Mouse (Mus musculus) CH12.LX (cell line): ENCODE measurements around the gene Gm20441. TPM values are rescaled to one million over a fixed set of nuclear protein-coding genes. Genes with fewer than 3 reads are reported as not detected.

Experiments used
- DNase-seq: peaks from one replicate; pipeline ENCODE4 v3.0.0-alpha.2; 2013; ENCODE audit errors: extremely low read depth
- H3K27ac ChIP-seq: 2 replicates; pipeline ENCODE4 v1.5.1; 2012; ENCODE audit warnings: low read depth, mild to moderate bottlenecking, control low read depth, moderate library complexity; ENCODE audit not compliant: insufficient read depth
- H3K27me3 ChIP-seq: replicated peaks from 2 replicates; pipeline ENCODE3; 2012; ENCODE audit warnings: inconsistent platforms
- H3K36me3 ChIP-seq, 2 experiments: replicated peaks in 1 of 2; 2 replicates each; pipeline versions ENCODE3 to v1.6.1; 2012; ENCODE audit warnings: inconsistent platforms in 1 of 2, low read length in 1 of 2, mild to moderate bottlenecking in 1 of 2, mixed read lengths in 1 of 2, moderate library complexity in 1 of 2; ENCODE audit not compliant: control insufficient read depth in 1 of 2, insufficient read depth in 1 of 2
- H3K4me1 ChIP-seq, 2 experiments: 2 replicates each; pipeline ENCODE4 v1.6.1; 2012; ENCODE audit warnings: inconsistent platforms in 1 of 2, moderate library complexity in 1 of 2; ENCODE audit not compliant: insufficient read depth in 2 of 2, control insufficient read depth in 1 of 2
- H3K4me2 ChIP-seq: 2 replicates; pipeline ENCODE4 v1.6.1; 2012; ENCODE audit warnings: low read depth, mild to moderate bottlenecking, control low read depth; ENCODE audit not compliant: poor library complexity, insufficient read depth, severe bottlenecking
- H3K4me3 ChIP-seq, 3 experiments: fragments of 150-350 bp in 1 of 3; sonication (generic) in 1 of 3; replicated peaks in 1 of 3; 2 replicates each; pipeline versions ENCODE3 to v1.5.1; 2011 to 2012; ENCODE audit warnings: low read depth in 2 of 3, low read length in 2 of 3, mild to moderate bottlenecking in 2 of 3, moderate library complexity in 2 of 3, control low read depth in 1 of 3, improper control_type of control experiment in 1 of 3, inconsistent platforms in 1 of 3, mixed read lengths in 1 of 3; ENCODE audit not compliant: poor library complexity in 1 of 3
- H3K79me2 ChIP-seq: replicated peaks from 2 replicates; pipeline ENCODE4 v1.6.1; 2012; ENCODE audit warnings: mild to moderate bottlenecking, moderate library complexity; ENCODE audit not compliant: control insufficient read depth, poor library complexity, insufficient read depth, severe bottlenecking; ENCODE audit errors: extremely low read depth
- H3K9ac ChIP-seq: 2 replicates; pipeline ENCODE4 v1.6.1; 2012; ENCODE audit warnings: low read depth, mild to moderate bottlenecking, control low read depth, moderate library complexity; ENCODE audit not compliant: insufficient read depth
- H3K9me3 ChIP-seq: replicated peaks from 2 replicates; pipeline ENCODE3; 2012; ENCODE audit warnings: low read length, inconsistent platforms, mixed read lengths
- E2F4 ChIP-seq: IDR thresholded peaks from 2 replicates; pipeline ENCODE4 v1.6.1; 2011; ENCODE audit warnings: low read depth, low read length, improper control_type of control experiment; ENCODE audit not compliant: insufficient replicate concordance
- MAFK ChIP-seq: IDR thresholded peaks from 2 replicates; pipeline ENCODE4 v1.6.1; 2011; ENCODE audit warnings: low read length, improper control_type of control experiment; ENCODE audit not compliant: insufficient replicate concordance
- POLR2A ChIP-seq: IDR thresholded peaks from 2 replicates; pipeline ENCODE4 v1.6.1; 2011; ENCODE audit warnings: low read depth, mild to moderate bottlenecking, improper control_type of control experiment, low read length
- SIN3A ChIP-seq: IDR thresholded peaks from 2 replicates; pipeline ENCODE4 v1.6.1; 2012; ENCODE audit warnings: low read length, improper control_type of control experiment, inconsistent platforms
- SMC3 ChIP-seq: IDR thresholded peaks from 2 replicates; pipeline ENCODE4 v1.6.1; 2011; ENCODE audit warnings: low read depth, low read length, improper control_type of control experiment
- TBP ChIP-seq: conservative IDR thresholded peaks from 2 replicates; pipeline ENCODE4 v1.6.1; 2011; ENCODE audit warnings: low read depth, low read length, improper control_type of control experiment
- USF1 ChIP-seq: IDR thresholded peaks from 2 replicates; pipeline ENCODE4 v1.6.1; 2014; ENCODE audit warnings: low read depth, mild to moderate bottlenecking, inconsistent platforms, low read length, improper control_type of control experiment
- USF2 ChIP-seq: conservative IDR thresholded peaks from 2 replicates; pipeline ENCODE4 v1.6.1; 2011; ENCODE audit warnings: low read depth, low read length, improper control_type of control experiment
- ZC3H11A ChIP-seq: IDR thresholded peaks from 2 replicates; pipeline ENCODE4 v1.6.1; 2012; ENCODE audit warnings: low read depth, mild to moderate bottlenecking, inconsistent platforms, low read length, improper control_type of control experiment
- dilution Hi-C: fragments of 300-500 bp; cut with MboI; formaldehyde crosslinking; loops from 2 replicates; pipeline ENCODE4 v1.14.3; 2020; ENCODE audit warnings: low sequenced_read_pairs; ENCODE audit not compliant: extremely low pct_unique_long_range_greater_than_20kb, extremely low pct_ligation_motif_present
- in situ Hi-C: fragments of 300-500 bp; cut with MboI; formaldehyde crosslinking; loops from 3 replicates; pipeline ENCODE4 v1.14.3; 2019; ENCODE audit warnings: low sequenced_read_pairs, low pct_ligation_motif_present, low pct_unique_long_range_greater_than_20kb, mixed read lengths
- polyA plus RNA-seq: library from polyadenylated mRNA; unstranded; fragments of >175 nt; gene quantifications from 2 replicates; pipeline ENCODE4 v1.2.1, GENCODE M21; 2012; ENCODE audit warnings: low read depth; ENCODE audit not compliant: insufficient read length
- total RNA-seq, 2 experiments: library from RNA; depleted of rRNA; stranded (reverse); fragments of 300-350 nt in 1 of 2; fragments of >200 nt in 1 of 2; gene quantifications; 2 replicates each; pipeline ENCODE4 v1.2.3; 2012 to 2014

Gm20441 gene
- total and polyA plus RNA-seq, 3 experiments, result 0.68 TPM; not detected in 2

- in situ Hi-C loops, result no loop called here
- dilution Hi-C loops, result no loop called here
- Histone ChIP-seq H3K36me3 (peaks cover 87 to 95% of the 10 kb centered on the region in 2 experiments), H3K27me3 (no peaks in the 10 kb centered on the region), H3K79me2 (no peaks in the 10 kb centered on the region; the same call in 1 of the 2 replicates), H3K4me2 (no peak overlapping the region), H3K4me3 (no peak overlapping the region), H3K9ac (no peak overlapping the region), H3K4me1 (no peaks in the 10 kb centered on the region), H3K9me3 (no peaks in the 10 kb centered on the region), H3K27ac (no peak overlapping the region)
- no peak for DNase-seq
- TF ChIP-seq POLR2A (no peak), SMC3 (no peak), ZC3H11A (no peak), USF2 (no peak), E2F4 (no peak), TBP (no peak), SIN3A (no peak), MAFK (peak; percentile 66; the same call in 1 of the 2 replicates), USF1 (no peak)
These were observed 55.3 kb downstream of the Gm20441 start for GRCm38 (mm10) chr10:75725449-75725848.

Other genes with a start within 250 kb of the Gm20441 start
- not detected in 2 replicates for gene Lrrc75b, start 220.6 kb downstream of the Gm20441 start, total RNA-seq (2012; rRNA removed)
- gene Lrrc75b, start 220.6 kb downstream of the Gm20441 start, total RNA-seq (2014; rRNA removed), result not detected in 2 replicates
- gene Lrrc75b, start 220.6 kb downstream of the Gm20441 start, polyA plus RNA-seq, result not detected in 2 replicates
- 1.3 and 2.1 TPM in 2 replicates for gene Ggt1, start 219.3 kb downstream of the Gm20441 start, total RNA-seq (2012; rRNA removed)
- gene Ggt1, start 219.3 kb downstream of the Gm20441 start, total RNA-seq (2014; rRNA removed), result 0.68 and 1.3 TPM in 2 replicates
- gene Ggt1, start 219.3 kb downstream of the Gm20441 start, polyA plus RNA-seq, result 2.0 and 3.8 TPM in 2 replicates
- not detected in 2 replicates for gene Ggt5, start 191.6 kb downstream of the Gm20441 start, total RNA-seq (2012; rRNA removed)
- not detected in 2 replicates for gene Ggt5, start 191.6 kb downstream of the Gm20441 start, total RNA-seq (2014; rRNA removed)
- not detected in 2 replicates for gene Ggt5, start 191.6 kb downstream of the Gm20441 start, polyA plus RNA-seq
- 0.51 and 0.63 TPM in 2 replicates for gene Susd2, start 136.9 kb downstream of the Gm20441 start, total RNA-seq (2012; rRNA removed)
- 0.66 and 0.70 TPM in 2 replicates for gene Susd2, start 136.9 kb downstream of the Gm20441 start, total RNA-seq (2014; rRNA removed)
- 2.9 and 3.0 TPM in 2 replicates for gene Susd2, start 136.9 kb downstream of the Gm20441 start, polyA plus RNA-seq
- 29.0 and 35.8 TPM in 2 replicates for gene Cabin1, start 16.6 kb downstream of the Gm20441 start, total RNA-seq (2012; rRNA removed)
- 11.8 and 12.0 TPM in 2 replicates for gene Cabin1, start 16.6 kb downstream of the Gm20441 start, total RNA-seq (2014; rRNA removed)
- gene Cabin1, start 16.6 kb downstream of the Gm20441 start, polyA plus RNA-seq, result 38.9 and 46.0 TPM in 2 replicates
- 229 and 390 TPM in 2 replicates for gene Ddt, start 7.5 kb downstream of the Gm20441 start, total RNA-seq (2012; rRNA removed)
- 766 and 869 TPM in 2 replicates for gene Ddt, start 7.5 kb downstream of the Gm20441 start, total RNA-seq (2014; rRNA removed)
- gene Ddt, start 7.5 kb downstream of the Gm20441 start, polyA plus RNA-seq, result 599 and 608 TPM in 2 replicates
- gene Gstt3, start 460 bp upstream of the Gm20441 start, total RNA-seq (2012; rRNA removed), result 72.3 and 117 TPM in 2 replicates
- gene Gstt3, start 460 bp upstream of the Gm20441 start, total RNA-seq (2014; rRNA removed), result 109 and 110 TPM in 2 replicates
- gene Gstt3, start 460 bp upstream of the Gm20441 start, polyA plus RNA-seq, result 144 and 163 TPM in 2 replicates
- gene Gstt1, start 17.6 kb upstream of the Gm20441 start, total RNA-seq (2012; rRNA removed), result 50.9 and 58.1 TPM in 2 replicates
- gene Gstt1, start 17.6 kb upstream of the Gm20441 start, total RNA-seq (2014; rRNA removed), result 2.4 and 2.9 TPM in 2 replicates
- gene Gstt1, start 17.6 kb upstream of the Gm20441 start, polyA plus RNA-seq, result 4.5 and 6.2 TPM in 2 replicates
- 0.17 and 0.21 TPM in 2 replicates for gene Gstt4, start 41.6 kb upstream of the Gm20441 start, total RNA-seq (2012; rRNA removed)
- gene Gstt4, start 41.6 kb upstream of the Gm20441 start, total RNA-seq (2014; rRNA removed), result 0.42 and 0.45 TPM in 2 replicates
- 0.80 and 0.94 TPM in 2 replicates for gene Gstt4, start 41.6 kb upstream of the Gm20441 start, polyA plus RNA-seq
- 126 and 201 TPM in 2 replicates for gene Gstt2, start 56.5 kb upstream of the Gm20441 start, total RNA-seq (2012; rRNA removed)
- 192 and 197 TPM in 2 replicates for gene Gstt2, start 56.5 kb upstream of the Gm20441 start, total RNA-seq (2014; rRNA removed)
- gene Gstt2, start 56.5 kb upstream of the Gm20441 start, polyA plus RNA-seq, result 253 and 304 TPM in 2 replicates
- gene Mif, start 79.3 kb upstream of the Gm20441 start, total RNA-seq (2012; rRNA removed), result 1,561 and 2,151 TPM in 2 replicates
- gene Mif, start 79.3 kb upstream of the Gm20441 start, total RNA-seq (2014; rRNA removed), result 1,037 and 1,217 TPM in 2 replicates
- 1,853 and 2,072 TPM in 2 replicates for gene Mif, start 79.3 kb upstream of the Gm20441 start, polyA plus RNA-seq
- gene Derl3, start 112.5 kb upstream of the Gm20441 start, total RNA-seq (2012; rRNA removed), result 13.1 and 20.4 TPM in 2 replicates
- 33.9 and 36.6 TPM in 2 replicates for gene Derl3, start 112.5 kb upstream of the Gm20441 start, total RNA-seq (2014; rRNA removed)
- 28.9 and 36.2 TPM in 2 replicates for gene Derl3, start 112.5 kb upstream of the Gm20441 start, polyA plus RNA-seq
- gene Smarcb1, start 140.7 kb upstream of the Gm20441 start, total RNA-seq (2012; rRNA removed), result 94.9 and 101 TPM in 2 replicates
- gene Smarcb1, start 140.7 kb upstream of the Gm20441 start, total RNA-seq (2014; rRNA removed), result 76.2 and 82.3 TPM in 2 replicates
- 95.6 and 96.0 TPM in 2 replicates for gene Smarcb1, start 140.7 kb upstream of the Gm20441 start, polyA plus RNA-seq
- gene Chchd10, start 152.2 kb upstream of the Gm20441 start, total RNA-seq (2012; rRNA removed), result 243 and 254 TPM in 2 replicates
- gene Chchd10, start 152.2 kb upstream of the Gm20441 start, total RNA-seq (2014; rRNA removed), result 119 and 147 TPM in 2 replicates
- 412 and 540 TPM in 2 replicates for gene Chchd10, start 152.2 kb upstream of the Gm20441 start, polyA plus RNA-seq
- gene Mmp11, start 155.5 kb upstream of the Gm20441 start, total RNA-seq (2012; rRNA removed), result 0.76 and 1.1 TPM in 2 replicates
- not detected in 2 replicates for gene Mmp11, start 155.5 kb upstream of the Gm20441 start, total RNA-seq (2014; rRNA removed)
- gene Mmp11, start 155.5 kb upstream of the Gm20441 start, polyA plus RNA-seq, result 0.56 and 0.99 TPM in 2 replicates
- gene Gm867, start 159.7 kb upstream of the Gm20441 start, total RNA-seq (2012; rRNA removed), result 0.21 and 0.42 TPM in 2 replicates
- not detected in 2 replicates for gene Gm867, start 159.7 kb upstream of the Gm20441 start, total RNA-seq (2014; rRNA removed)
- gene Gm867, start 159.7 kb upstream of the Gm20441 start, polyA plus RNA-seq, result 2.6 and 3.5 TPM in 2 replicates
- gene Vpreb3, start 162.1 kb upstream of the Gm20441 start, total RNA-seq (2012; rRNA removed), result 35.6 and 51.5 TPM in 2 replicates
- 66.3 and 90.1 TPM in 2 replicates for gene Vpreb3, start 162.1 kb upstream of the Gm20441 start, total RNA-seq (2014; rRNA removed)
- 104 and 135 TPM in 2 replicates for gene Vpreb3, start 162.1 kb upstream of the Gm20441 start, polyA plus RNA-seq
- gene Gm5134, start 173.6 kb upstream of the Gm20441 start, total RNA-seq (2012; rRNA removed), result 0.84 and 1.6 TPM in 2 replicates
- 0.40 and 0.45 TPM in 2 replicates for gene Gm5134, start 173.6 kb upstream of the Gm20441 start, total RNA-seq (2014; rRNA removed)
- 0.34 and 1.0 TPM in 2 replicates for gene Gm5134, start 173.6 kb upstream of the Gm20441 start, polyA plus RNA-seq